30 mouse cellular contexts compared by ENCODE assay signal in genomic region chr5:142504175-142504574, GRCm38 (mm10). TPM values are rescaled to one million over a fixed set of nuclear protein-coding genes. Genes with fewer than 3 reads are reported as not detected.
"Had no signal": no experiment of that assay in that cellular context is flagged by ENCODE, and none has a peak within 500 bp of the region (broad histone marks: within the 10 kb centered on the region; RNA-seq: fewer than 3 reads in every experiment).

No protein-coding gene starts in this region.

- H3K9ac ChIP-seq: heart, embryonic 13.5 days; heart, embryonic 15.5 days; hindbrain, embryonic 12.5 days; hindbrain, embryonic 14.5 days; intestine, embryonic 15.5 days; limb, embryonic 13.5 days; limb, embryonic 15.5 days; liver, embryonic 12.5 days; liver, embryonic 14.5 days had no signal

- H3K4me2 ChIP-seq: heart, embryonic 11.5 days; heart, embryonic 13.5 days; heart, embryonic 15.5 days; hindbrain, embryonic 12.5 days; hindbrain, embryonic 14.5 days; intestine, embryonic 15.5 days; limb, embryonic 13.5 days; limb, embryonic 15.5 days; liver, embryonic 12.5 days had no signal

- H3K36me3 ChIP-seq: heart, embryonic 15.5 days; hindbrain, embryonic 10.5 days; hindbrain, embryonic 12.5 days; intestine, embryonic 15.5 days; limb, embryonic 13.5 days; limb, embryonic 15.5 days; liver, embryonic 12.5 days had no signal

- DNase-seq: gastrocnemius, postnatal 10 days; gastrocnemius, postnatal 25 days; heart, adult 18-20 months; heart, postnatal 14 days; heart, postnatal 36 days; kidney, adult 18-20 months; kidney, adult 8-10 months; kidney, postnatal 10 days; kidney, postnatal 25 days; kidney, postnatal 4 days; layer of hippocampus, adult 9-11 months; layer of hippocampus, postnatal 36 days; left cerebral cortex, postnatal 4 days had no signal

- H3K27me3 ChIP-seq: heart, embryonic 15.5 days; intestine, embryonic 15.5 days; limb, embryonic 13.5 days; limb, embryonic 15.5 days had no signal

- ATAC-seq: hindbrain, embryonic 16.5 days; inflammation-experienced regulatory T-cells, adult 6 months; intestine, embryonic 15.5 days; intestine, postnatal 0 days; liver, embryonic 12.5 days had no signal

- H3K9me3 ChIP-seq: heart, embryonic 13.5 days; heart, embryonic 15.5 days; hindbrain, embryonic 10.5 days; hindbrain, embryonic 12.5 days; intestine, embryonic 15.5 days; limb, embryonic 13.5 days; limb, embryonic 15.5 days; liver, embryonic 12.5 days had no signal

- H3K4me1 ChIP-seq: liver, embryonic 12.5 days had no signal

- H3K27ac ChIP-seq: heart, embryonic 13.5 days; heart, embryonic 15.5 days; hindbrain, embryonic 10.5 days; hindbrain, embryonic 12.5 days; hindbrain, embryonic 14.5 days; intestine, embryonic 15.5 days; limb, embryonic 13.5 days; limb, embryonic 15.5 days; liver, embryonic 12.5 days; liver, embryonic 14.5 days had no signal

- H3K4me3 ChIP-seq: heart, embryonic 13.5 days; heart, embryonic 15.5 days; hindbrain, embryonic 10.5 days; hindbrain, embryonic 12.5 days; intestine, embryonic 15.5 days; limb, embryonic 13.5 days; limb, embryonic 15.5 days; liver, embryonic 12.5 days had no signal

RNA-seq across cellular contexts. Expression of gene Papolb, which starts 25.7 kb away (rescaled TPM):
- total RNA-seq: granulocyte monocyte progenitor cell, adult 5-6 weeks; liver, adult 2 months had no signal
- polyA plus RNA-seq: inflammation-experienced regulatory T-cells, adult 6 months; intestine, postnatal 0 days; liver, adult 2 months; liver, embryonic 14.5 days; liver, embryonic 16.5 days had no signal

RNA-seq across cellular contexts. Expression of gene Radil, which starts 46.7 kb away (rescaled TPM):
- total RNA-seq: granulocyte monocyte progenitor cell, adult 5-6 weeks; liver, adult 2 months had no signal
- polyA plus RNA-seq: inflammation-experienced regulatory T-cells, adult 6 months; liver, adult 2 months had no signal
